Mouse (Mus musculus): Measurements from ENCODE around the gene Mapre3.

DNA sequence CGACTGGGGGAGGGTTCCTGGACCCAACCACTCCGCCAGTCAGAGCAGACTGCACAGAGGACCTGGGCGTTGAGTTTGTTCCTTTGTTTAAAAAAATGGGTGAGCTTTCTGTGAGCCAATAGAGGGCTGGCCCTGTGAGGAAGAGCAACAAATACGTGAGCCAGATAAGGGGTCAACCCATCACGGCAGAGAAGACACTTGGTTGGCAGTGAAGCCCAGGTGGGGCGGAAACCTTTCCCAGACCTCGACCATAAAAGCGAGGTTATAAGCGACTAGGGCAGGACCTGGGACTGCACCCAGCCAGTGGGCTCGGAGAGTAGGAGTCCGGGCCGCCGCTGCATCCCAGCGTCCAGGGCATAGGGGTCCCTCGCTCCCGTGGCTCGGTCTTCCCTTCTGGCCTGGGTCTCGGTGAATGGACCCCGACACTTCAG lies 72.9 kb downstream of the Mapre3 start:
- TF ChIP-seq POLR2A (IDR thresholded peaks at IDR 0.05; ENCODE audit: borderline replicate concordance, control insufficient read depth, low read depth, low read length) (peak; percentile 55; the same call in 1 of the 2 replicates), CTCF (IDR thresholded peaks at IDR 0.05; ENCODE audit: control insufficient read depth, insufficient read depth, low read length) (no peak)
